Mouse (Mus musculus): ENCODE results near the gene Fam171a2.
"Not testable (repeated sequence)": the region's sequence is repeated elsewhere in the genome, so short reads cannot be mapped to it uniquely, and the experiment has no call there.

Gene Fam171a2

DNA sequence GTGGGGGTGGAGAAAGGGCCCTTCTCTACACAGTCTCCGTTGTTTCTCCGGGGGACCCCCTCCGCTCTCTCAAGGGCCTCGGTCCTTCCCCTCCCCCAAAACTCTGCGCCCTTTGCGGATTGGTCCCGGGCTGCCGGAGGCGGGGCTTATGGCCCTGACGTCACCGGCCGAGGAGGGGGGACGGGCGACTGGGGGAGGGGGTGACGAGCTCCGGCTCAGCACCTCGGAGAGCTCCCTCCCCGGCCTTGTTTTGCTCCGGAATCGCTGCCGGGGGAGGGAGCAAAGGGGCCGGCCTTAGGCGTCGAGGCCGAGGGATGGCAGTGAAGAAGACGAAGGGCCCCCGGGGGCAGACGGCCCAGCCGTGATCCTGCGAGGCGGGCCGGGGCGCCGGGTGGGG lies 54.2 kb downstream of the Fam171a2 start, which contains the start of gene Rundc3a:
Gene Rundc3a, plus strand, starts transcription at position 166 of the 397 bp plus-strand sequence.
- DNase-seq = peak; percentile 97

DNA sequence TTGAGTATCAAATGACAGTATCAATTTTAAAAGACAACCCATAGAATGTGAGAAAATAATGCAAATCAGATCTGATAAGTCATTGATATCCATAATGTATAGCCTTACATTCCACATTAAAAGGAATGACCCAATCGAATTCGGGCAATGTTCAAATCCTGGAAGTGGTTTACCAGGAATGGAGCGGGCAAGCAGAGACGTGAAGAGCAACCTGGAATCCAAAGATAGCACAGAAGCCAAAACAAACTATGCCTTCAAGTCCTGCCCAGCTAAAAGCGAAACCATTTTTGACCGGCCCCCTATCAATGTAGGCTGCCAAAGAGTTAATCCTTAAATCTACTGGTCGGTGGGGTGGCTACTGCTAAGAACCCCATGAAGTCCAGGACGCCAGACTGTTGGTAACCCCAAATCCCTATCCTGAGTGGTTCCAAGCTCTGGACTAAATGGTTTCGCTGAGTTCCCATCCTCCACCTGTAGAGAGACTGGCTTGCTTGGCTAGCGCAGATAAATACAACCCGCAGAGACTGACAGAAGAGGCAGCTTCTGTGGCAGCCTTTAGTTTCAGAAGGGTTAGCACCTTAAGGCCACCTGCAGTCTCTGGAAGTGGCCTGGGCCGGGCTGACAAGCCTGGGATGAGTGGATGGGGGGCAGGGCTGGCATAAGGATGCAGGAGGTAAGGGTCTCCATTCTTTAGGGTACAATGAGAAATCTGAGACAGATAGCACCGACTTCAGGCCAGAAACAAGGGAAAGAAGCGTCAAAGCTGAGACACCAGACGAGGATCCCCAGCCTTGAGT lies 54.8 kb downstream of the Fam171a2 start:
- no peak for DNase-seq

- not testable (repeated sequence) for DNase-seq
Observed at GRCm38 (mm10) chr11:102389436-102389835, 58.0 kb downstream of the Fam171a2 start.

Data from cerebellum, adult 8-10 months (tissue).